Mouse (Mus musculus) ovary, adult 10 weeks (tissue): ENCODE measurements around the gene Aqp11. TPM values are rescaled to one million over a fixed set of nuclear protein-coding genes. Genes with fewer than 3 reads are reported as not detected.

Experiments used
- polyA plus RNA-seq: library from polyadenylated mRNA; stranded (reverse); fragments of 350-450 nt; fragmentation: Illumina TruSeq; extraction: RNeasy Lipid Tissue Mini Kit (QIAGEN cat#74804); gene quantifications from one replicate; pipeline ENCODE4 v1.2.3, GENCODE M21; 2014

Aqp11 gene
- polyA plus RNA-seq = 3.0 TPM

DNA sequence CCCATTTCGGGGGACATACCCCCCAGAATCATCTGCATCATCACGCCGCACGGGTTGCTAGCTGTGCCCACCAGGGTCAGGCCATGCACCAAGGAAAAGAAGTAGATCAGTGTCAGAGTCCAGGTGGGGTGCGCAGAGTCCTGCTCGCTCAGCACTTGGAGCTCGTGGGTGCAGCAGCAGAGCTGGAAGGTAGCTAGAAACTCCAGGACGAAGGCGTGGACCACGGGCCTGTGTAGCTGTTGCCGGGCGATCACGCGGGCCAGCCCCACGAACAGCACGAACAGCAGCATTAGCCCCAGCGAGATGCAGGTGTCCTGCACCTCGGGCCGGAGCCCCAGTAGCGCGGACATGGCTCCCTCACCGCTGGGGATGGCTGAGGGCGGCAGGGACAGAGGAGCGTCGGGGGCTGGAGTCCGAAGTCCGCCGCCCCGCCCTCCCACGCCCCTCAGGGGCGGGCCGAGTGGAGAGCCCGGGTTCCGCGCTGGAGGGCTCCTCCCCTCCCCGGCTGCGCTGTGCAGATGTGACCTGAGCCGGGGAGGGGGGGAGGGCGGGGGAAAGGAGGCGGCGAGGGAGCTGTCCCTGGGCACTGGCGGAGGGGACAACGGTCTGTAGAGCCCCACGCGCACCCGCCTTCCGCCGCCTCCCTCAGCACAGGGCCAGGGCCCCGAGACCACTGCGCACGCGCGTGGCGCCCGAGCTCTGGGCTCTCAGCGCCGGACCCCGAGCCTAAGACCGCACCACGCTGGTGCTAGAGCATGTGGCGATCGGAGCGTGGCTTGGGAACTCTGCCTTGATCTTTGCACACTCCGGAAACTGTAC, at the start of gene Aqp11:
Aqp11 (minus strand) TSS at position 652 of the 819 bp plus-strand sequence.

DNA sequence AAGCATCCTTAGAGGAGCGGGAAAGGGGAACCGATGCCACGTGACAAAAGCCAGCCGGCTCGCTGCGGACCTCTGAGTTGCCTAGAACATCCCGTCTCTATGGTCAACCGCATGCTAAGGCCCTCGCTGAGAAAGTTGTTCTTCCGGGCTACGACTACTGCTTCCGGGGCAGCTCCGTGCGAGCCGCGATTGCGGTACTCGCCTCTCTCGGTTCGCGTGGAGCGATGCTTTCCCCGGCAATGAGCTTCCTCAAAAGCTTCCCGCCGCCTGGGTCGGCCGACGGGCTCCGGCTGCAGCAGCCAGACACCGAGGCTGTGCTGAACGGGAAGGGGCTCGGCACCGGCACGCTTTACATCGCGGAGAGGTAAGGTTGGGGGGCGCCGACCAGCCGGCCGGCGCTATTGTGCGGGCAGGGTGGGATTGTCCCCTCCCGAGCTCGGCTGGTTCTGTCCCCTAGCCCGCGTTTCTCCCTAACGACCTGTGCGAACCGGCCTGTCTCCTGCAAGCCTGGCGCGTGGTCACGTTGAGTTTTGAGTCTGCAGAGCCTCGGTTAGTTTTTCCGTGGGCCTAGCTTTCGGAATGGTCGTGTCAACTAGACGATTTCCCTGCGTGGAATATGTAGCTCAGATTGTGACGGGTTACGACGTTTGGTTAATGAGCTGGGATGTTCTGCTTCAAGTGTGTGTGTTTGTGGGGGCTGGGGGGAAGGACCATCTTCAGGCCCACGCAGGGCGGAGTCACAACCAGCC, 41.4 kb downstream of the Aqp11 start, which contains the start of gene Clns1a:
Clns1a (plus strand) TSS at position 129 of the 749 bp plus-strand sequence.

Other genes starting within 250 kb of the Aqp11 start
- gene Aamdc, start 158.8 kb downstream of the Aqp11 start, polyA plus RNA-seq = 13.8 TPM
- gene Rsf1, start 158.4 kb downstream of the Aqp11 start, polyA plus RNA-seq = 54.3 TPM
- gene Clns1a, start 41.7 kb downstream of the Aqp11 start, polyA plus RNA-seq = 92.4 TPM
- gene Pak1, start 50.3 kb upstream of the Aqp11 start, polyA plus RNA-seq = 22.4 TPM
- gene Gdpd4, start 181.7 kb upstream of the Aqp11 start, polyA plus RNA-seq = not detected